Mouse (Mus musculus) liver, postnatal 0 days (tissue): ENCODE data around the gene Dglucy. TPM values are rescaled to one million over a fixed set of nuclear protein-coding genes. Genes with fewer than 3 reads are reported as not detected.

ENCODE experiments used
- ATAC-seq: fragments of 200-750 bp; cut with Nextera tagmentation; 2 replicates; pipeline ENCODE4 v1.8.0; 2017; ENCODE audit warnings: mild to moderate bottlenecking, moderate library complexity
- DNase-seq: peaks from one replicate; pipeline ENCODE4 v3.0.0-alpha.2; 2016
- H3K27ac ChIP-seq: fragments of 300-500 bp; sonication (generic); 2 replicates; pipeline ENCODE4 v1.5.1; 2014; ENCODE audit warnings: antibody characterized with exemption, moderate library complexity, mild to moderate bottlenecking, low read depth
- H3K27me3 ChIP-seq: fragments of 300-500 bp; sonication (generic); 2 replicates; pipeline ENCODE4 v1.6.1; 2014; ENCODE audit warnings: low read length, control low read depth, mixed read lengths; ENCODE audit not compliant: insufficient read depth
- H3K36me3 ChIP-seq: fragments of 300-500 bp; sonication (generic); replicated peaks from 2 replicates; pipeline ENCODE4 v1.6.1; 2014; ENCODE audit warnings: mild to moderate bottlenecking, control low read depth, low read length, moderate library complexity, mixed read lengths; ENCODE audit not compliant: insufficient read depth
- H3K4me1 ChIP-seq: fragments of 300-500 bp; sonication (generic); 2 replicates; pipeline ENCODE4 v1.6.1; 2014; ENCODE audit warnings: antibody characterized with exemption, mild to moderate bottlenecking, control low read depth; ENCODE audit not compliant: insufficient read depth
- H3K4me2 ChIP-seq: fragments of 300-500 bp; sonication (generic); 2 replicates; pipeline ENCODE4 v1.6.1; 2014; ENCODE audit warnings: low read depth, mild to moderate bottlenecking, low read length, moderate library complexity, mixed read lengths
- H3K4me3 ChIP-seq: fragments of 300-500 bp; sonication (generic); 2 replicates; pipeline ENCODE4 v1.5.1; 2014; ENCODE audit warnings: low read depth, low read length
- H3K9ac ChIP-seq: fragments of 300-500 bp; sonication (generic); replicated peaks from 2 replicates; pipeline ENCODE4 v1.6.1; 2014; ENCODE audit warnings: mild to moderate bottlenecking, moderate library complexity
- H3K9me3 ChIP-seq: fragments of 300-500 bp; sonication (generic); 2 replicates; pipeline ENCODE4 v1.6.1; 2016; ENCODE audit warnings: mild to moderate bottlenecking, control low read depth, low read length, mixed read lengths
- CTCF ChIP-seq: sonication (generic); IDR thresholded peaks from 2 replicates; pipeline ENCODE4 v1.5.1; 2016; ENCODE audit warnings: antibody characterized with exemption, low read depth
- EP300 ChIP-seq: IDR thresholded peaks from 2 replicates; pipeline ENCODE4 v1.6.1; 2016; ENCODE audit warnings: antibody characterized with exemption, low read depth, mild to moderate bottlenecking
- WGBS: fragments of 180-500 bp; shearing (Covaris S2); extraction: QIAGEN DNeasy Blood & Tissue Kit; methylation state at CpG from one replicate; pipeline ENCODE4 v1.1.7; 2014; ENCODE audit not compliant: insufficient replicate concordance; 5-methylcytosine and 5-hydroxymethylcytosine counted together
- polyA plus RNA-seq: library from polyadenylated mRNA; unstranded; fragments of >200 nt; fragmentation: Nextera tagmentation; extraction: Ambion mirVana; gene quantifications from 2 replicates; pipeline ENCODE4 v1.2.1, GENCODE M21; 2015

The Dglucy gene
- polyA plus RNA-seq, 1 experiment from 2014 or later: 1.9 TPM

DNA sequence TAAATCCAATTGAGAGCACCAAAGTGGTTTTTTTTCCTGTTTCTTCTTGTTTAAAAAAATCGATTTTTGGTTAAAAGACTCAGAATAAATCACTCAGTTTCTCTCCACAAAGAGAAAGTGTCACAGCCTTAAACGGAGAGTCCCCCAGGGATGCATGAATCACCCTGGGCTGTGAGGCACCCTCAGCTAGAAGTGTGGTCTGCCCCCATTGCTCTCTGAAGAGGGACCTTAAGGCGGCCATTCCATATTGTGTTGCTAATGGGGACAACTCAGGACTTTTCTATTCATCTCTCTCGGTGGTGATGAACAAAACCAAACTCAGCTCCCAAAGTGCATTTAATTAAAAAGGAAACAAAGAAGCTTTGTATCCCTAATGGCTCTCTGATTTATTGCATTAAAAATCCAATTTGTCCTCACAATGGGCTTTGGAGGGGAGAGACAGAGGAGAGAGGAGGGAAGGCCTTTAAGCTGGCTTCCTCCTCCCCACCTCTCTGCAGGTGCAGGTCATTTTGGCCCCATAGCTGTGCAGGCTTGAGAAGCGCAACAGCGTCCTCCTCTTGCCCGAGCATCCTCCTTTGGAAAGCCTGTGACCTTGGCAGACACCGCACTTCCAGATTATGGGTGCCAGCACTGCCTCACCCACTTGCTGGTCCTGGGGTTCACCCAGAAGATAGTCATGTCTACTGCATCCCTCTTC, 52.9 kb downstream of the Dglucy start:
- no peak overlapping the region for H3K4me3 ChIP-seq
- H3K36me3 ChIP-seq: no peaks in the 10 kb centered on the region
- 80% methylated on average over 8 of the region's 8 CpGs for WGBS
- H3K4me2 ChIP-seq: no peak overlapping the region
- H3K27ac ChIP-seq: no peak overlapping the region
- no peak overlapping the region for H3K9ac ChIP-seq
- no peaks in the 10 kb centered on the region for H3K27me3 ChIP-seq
- no peaks in the 10 kb centered on the region for H3K4me1 ChIP-seq
- H3K9me3 ChIP-seq: no peaks in the 10 kb centered on the region
- TF ChIP-seq CTCF (no peak), EP300 (no peak)
- ATAC-seq (no peak), DNase-seq (no peak)

DNA sequence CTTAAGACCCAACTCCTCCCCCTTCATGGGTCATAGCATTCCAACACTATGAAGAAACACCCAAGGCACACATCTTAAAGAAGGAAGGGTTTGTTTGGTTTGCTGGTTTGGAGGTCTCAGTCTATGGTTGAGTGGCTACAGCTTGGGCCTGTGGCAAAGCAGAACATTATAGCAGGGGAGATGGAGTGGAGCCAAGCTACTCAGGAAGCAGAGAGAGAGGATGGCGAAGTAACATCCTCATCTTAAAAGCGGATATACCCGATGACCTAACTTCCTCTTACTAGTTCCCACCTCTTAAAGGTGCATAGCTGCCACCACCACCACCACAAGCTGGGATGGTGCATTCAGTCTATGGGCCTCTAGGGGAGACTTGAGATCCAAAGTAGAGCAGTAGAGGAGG, 58.4 kb downstream of the Dglucy start:
- WGBS: 40% methylated on average over 3 of the region's 3 CpGs
- no peaks in the 10 kb centered on the region for H3K4me1 ChIP-seq
- TF ChIP-seq EP300 (no peak), CTCF (no peak)
- H3K36me3 ChIP-seq: no peaks in the 10 kb centered on the region
- DNase-seq: no peak
- peak overlapping the region; percentile 57 for H3K27ac ChIP-seq
- H3K9me3 ChIP-seq: no peaks in the 10 kb centered on the region
- H3K4me3 ChIP-seq: no peak overlapping the region
- peak overlapping the region; percentile 24; the same call in 1 of the 2 replicates for H3K4me2 ChIP-seq
- H3K27me3 ChIP-seq: no peaks in the 10 kb centered on the region
- H3K9ac ChIP-seq: no peak overlapping the region
- ATAC-seq: no peak

DNA sequence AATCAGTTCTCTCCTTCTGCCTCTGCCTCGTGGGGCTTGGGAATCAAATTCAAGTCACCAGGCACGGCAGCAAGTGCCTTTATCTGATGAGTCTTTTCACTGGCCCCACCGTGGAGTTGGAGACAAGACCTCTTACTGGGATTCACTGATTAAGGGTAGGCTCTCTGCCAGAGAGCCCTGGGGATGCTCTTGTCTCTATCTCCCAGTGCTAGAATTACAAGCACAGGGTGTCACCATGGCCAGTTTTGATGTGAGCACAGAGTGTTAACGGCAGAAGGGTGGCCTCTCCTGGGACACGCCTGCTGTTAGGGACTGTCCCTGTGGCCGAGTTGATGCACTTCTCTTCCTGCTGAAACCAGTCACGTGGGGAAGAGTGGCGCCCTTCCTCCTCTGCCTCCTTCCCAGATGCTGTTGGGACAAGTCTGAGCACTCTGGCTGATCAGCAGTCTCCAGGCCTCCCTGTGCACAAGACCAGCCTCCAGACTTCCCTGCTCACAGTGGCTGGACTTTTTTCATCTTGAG, 60.3 kb downstream of the Dglucy start:
- H3K9ac ChIP-seq: no peak overlapping the region
- H3K36me3 ChIP-seq: no peaks in the 10 kb centered on the region
- TF ChIP-seq CTCF (no peak), EP300 (0 out of 2 replicates have a peak, but pooled peaks have one; percentile 6)
- H3K27me3 ChIP-seq: no peaks in the 10 kb centered on the region
- H3K4me2 ChIP-seq: no peak overlapping the region
- WGBS: 14% methylated on average over 8 of the region's 8 CpGs
- ATAC-seq (peak; percentile 59), DNase-seq (peak; percentile 26)
- no peaks in the 10 kb centered on the region for H3K4me1 ChIP-seq
- no peak overlapping the region for H3K27ac ChIP-seq
- H3K4me3 ChIP-seq: no peak overlapping the region
- H3K9me3 ChIP-seq: no peaks in the 10 kb centered on the region

DNA sequence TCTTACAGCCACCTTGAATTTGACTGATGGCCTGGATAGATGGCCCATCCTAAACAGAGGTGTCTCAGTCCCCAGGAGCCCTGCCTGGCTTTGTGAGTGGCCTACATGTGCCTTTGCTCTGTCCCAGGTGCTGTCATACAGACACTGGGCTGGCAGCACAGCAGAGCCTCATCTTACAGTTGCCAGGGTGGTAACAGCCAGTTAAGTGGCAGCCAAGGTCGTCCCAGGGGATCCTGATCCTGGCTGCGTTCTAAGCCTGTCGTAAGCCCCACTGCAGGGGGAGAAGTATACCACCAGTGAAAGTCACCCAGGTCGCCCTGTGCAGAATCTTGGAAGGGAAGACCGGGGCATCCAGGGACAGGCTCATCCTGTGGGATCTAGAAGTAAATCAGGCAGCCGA, 61.1 kb downstream of the Dglucy start:
- no peak overlapping the region for H3K27ac ChIP-seq
- TF ChIP-seq EP300 (no peak), CTCF (no peak)
- H3K27me3 ChIP-seq: no peaks in the 10 kb centered on the region
- H3K4me2 ChIP-seq: no peak overlapping the region
- 82% methylated on average over 6 of the region's 6 CpGs for WGBS
- H3K9ac ChIP-seq: no peak overlapping the region
- ATAC-seq (no peak), DNase-seq (no peak)
- H3K4me3 ChIP-seq: no peak overlapping the region
- no peaks in the 10 kb centered on the region for H3K36me3 ChIP-seq
- H3K9me3 ChIP-seq: no peaks in the 10 kb centered on the region
- no peaks in the 10 kb centered on the region for H3K4me1 ChIP-seq

DNA sequence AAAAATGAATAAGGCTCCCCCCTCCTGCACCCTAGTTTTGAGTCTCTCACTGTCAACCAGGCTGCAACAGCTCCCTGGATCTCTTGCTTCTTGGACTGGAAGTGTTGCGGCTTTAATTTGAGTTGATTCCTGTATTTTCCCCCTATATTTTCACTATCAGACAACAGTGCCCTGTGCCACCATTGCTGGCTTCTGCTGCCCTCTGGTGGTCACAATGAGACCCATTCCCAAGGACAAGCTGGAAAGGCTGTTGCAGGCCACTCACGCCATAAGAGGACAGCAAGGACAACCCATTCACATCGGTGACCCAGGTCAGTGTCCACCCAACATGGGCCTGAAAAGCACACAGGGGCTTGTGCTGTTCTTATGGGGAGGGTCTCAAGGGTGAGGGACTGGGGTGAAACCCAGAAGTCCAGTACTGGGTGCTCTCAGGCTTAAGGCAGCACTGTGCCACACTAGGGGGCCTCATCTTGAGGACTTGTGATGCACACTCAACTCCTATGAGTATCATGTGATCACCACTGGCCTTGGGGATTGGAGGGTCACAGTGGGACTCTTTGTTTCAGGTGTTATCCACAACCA, 62.4 kb downstream of the Dglucy start:
- Histone ChIP-seq H3K4me3 (no peak overlapping the region), H3K27ac (no peak overlapping the region), H3K36me3 (no peaks in the 10 kb centered on the region), H3K27me3 (no peaks in the 10 kb centered on the region), H3K9ac (no peak overlapping the region), H3K9me3 (no peaks in the 10 kb centered on the region), H3K4me1 (no peaks in the 10 kb centered on the region), H3K4me2 (no peak overlapping the region)
- 14% methylated on average over 3 of the region's 3 CpGs for WGBS
- ATAC-seq (0 out of 2 replicates have a peak, but pooled peaks have one; percentile 45), DNase-seq (peak; percentile 82)
- no peak for TF ChIP-seq EP300
- TF ChIP-seq CTCF: peak; percentile 97

DNA sequence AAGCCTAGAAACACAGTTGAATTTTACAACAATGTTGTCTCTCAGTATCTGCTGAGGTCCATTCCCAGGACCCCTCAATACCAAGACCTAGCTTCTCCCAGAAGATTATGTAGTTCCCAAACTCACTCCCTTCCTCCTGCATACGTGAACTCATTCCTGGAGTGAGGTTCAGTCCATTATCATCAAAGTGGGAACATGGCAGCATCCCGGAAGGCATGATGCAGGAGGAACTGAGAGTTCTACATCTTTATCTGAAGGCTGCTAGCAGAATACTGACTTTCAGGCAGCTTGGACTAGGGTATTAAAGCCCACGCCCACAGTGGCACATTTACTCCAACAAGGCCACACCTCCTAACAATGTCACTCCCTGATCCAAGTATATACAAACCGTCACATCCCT, 64.3 kb downstream of the Dglucy start:
- 64% methylated on average over 4 of the region's 4 CpGs for WGBS
- no peaks in the 10 kb centered on the region for H3K36me3 ChIP-seq

More for the DNA sequence above, 64.3 kb downstream of the Dglucy start:
- no peak overlapping the region for H3K27ac ChIP-seq
- ATAC-seq: no peak
- no peak for TF ChIP-seq EP300
- no peak for TF ChIP-seq CTCF
- H3K4me3 ChIP-seq: no peak overlapping the region
- H3K4me1 ChIP-seq: no peaks in the 10 kb centered on the region
- H3K9me3 ChIP-seq: no peaks in the 10 kb centered on the region
- H3K27me3 ChIP-seq: no peaks in the 10 kb centered on the region
- DNase-seq: no peak
- H3K4me2 ChIP-seq: no peak overlapping the region
- H3K9ac ChIP-seq: no peak overlapping the region
